Mouse (Mus musculus): Measurements from ENCODE around the gene Tmem232. TPM values are rescaled to one million over a fixed set of nuclear protein-coding genes. Genes with fewer than 3 reads are reported as not detected.

Tmem232 gene
- polyA plus RNA-seq, 1 experiment from 2014 or later, result not detected

- Histone ChIP-seq H3K9me3 (replicated peaks) (no peaks in the 10 kb centered on the region), H3K9ac (no peak overlapping the region), H3K4me2 (no peak overlapping the region), H3K4me1 (replicated peaks) (no peaks in the 10 kb centered on the region), H3K27me3 (no peaks in the 10 kb centered on the region), H3K4me3 (replicated peaks) (no peak overlapping the region), H3K36me3 (replicated peaks) (no peaks in the 10 kb centered on the region), H3K27ac (replicated peaks) (no peak overlapping the region)
- WGBS (ENCODE audit: insufficient replicate concordance), result 39% methylated on average over 3 of the region's 3 CpGs
- ATAC-seq (ENCODE audit: insufficient read depth), result no peak
Observed at GRCm38 (mm10) chr17:65365535-65366254, 174.9 kb downstream of the Tmem232 start.

- 69% methylated on average over 8 of the region's 8 CpGs for WGBS (ENCODE audit: insufficient replicate concordance)
- ATAC-seq (ENCODE audit: insufficient read depth), result no peak
- Histone ChIP-seq H3K9me3 (replicated peaks) (no peaks in the 10 kb centered on the region), H3K4me2 (no peak overlapping the region), H3K4me1 (replicated peaks) (no peaks in the 10 kb centered on the region), H3K9ac (no peak overlapping the region), H3K27me3 (no peaks in the 10 kb centered on the region), H3K36me3 (replicated peaks) (no peaks in the 10 kb centered on the region), H3K4me3 (replicated peaks) (no peak overlapping the region), H3K27ac (replicated peaks) (no peak overlapping the region)
Observed at GRCm38 (mm10) chr17:65351836-65352235, 188.7 kb downstream of the Tmem232 start.

GRCm38 (mm10) chr17:65340016-65340415 is 200.6 kb downstream of the Tmem232 start:
- no peaks in the 10 kb centered on the region for H3K27me3 ChIP-seq
- no peaks in the 10 kb centered on the region for H3K9me3 ChIP-seq (replicated peaks)
- 60% methylated on average over 4 of the region's 4 CpGs for WGBS (ENCODE audit: insufficient replicate concordance)
- ATAC-seq (ENCODE audit: insufficient read depth), result no peak
- H3K36me3 ChIP-seq (replicated peaks), result no peaks in the 10 kb centered on the region
- no peaks in the 10 kb centered on the region for H3K4me1 ChIP-seq (replicated peaks)
- no peak overlapping the region for H3K4me2 ChIP-seq
- no peak overlapping the region for H3K9ac ChIP-seq
- no peak overlapping the region for H3K27ac ChIP-seq (replicated peaks)
- no peak overlapping the region for H3K4me3 ChIP-seq (replicated peaks)

- no peaks in the 10 kb centered on the region for H3K36me3 ChIP-seq (replicated peaks)
- no peaks in the 10 kb centered on the region for H3K9me3 ChIP-seq (replicated peaks)
- no peak overlapping the region for H3K27ac ChIP-seq (replicated peaks)
- 76% methylated on average over 8 of the region's 8 CpGs for WGBS (ENCODE audit: insufficient replicate concordance)
- no peak overlapping the region for H3K9ac ChIP-seq
- no peak for ATAC-seq (ENCODE audit: insufficient read depth)
- no peak overlapping the region for H3K4me2 ChIP-seq
- H3K4me1 ChIP-seq (replicated peaks), result no peaks in the 10 kb centered on the region
- H3K27me3 ChIP-seq, result no peaks in the 10 kb centered on the region
- no peak overlapping the region for H3K4me3 ChIP-seq (replicated peaks)
Observed at GRCm38 (mm10) chr17:65330759-65331158, 209.8 kb downstream of the Tmem232 start.

GRCm38 (mm10) chr17:65325249-65325648 is 215.3 kb downstream of the Tmem232 start:
- no peak overlapping the region for H3K27ac ChIP-seq (replicated peaks)
- H3K4me2 ChIP-seq, result no peak overlapping the region
- H3K36me3 ChIP-seq (replicated peaks), result no peaks in the 10 kb centered on the region
- H3K9me3 ChIP-seq (replicated peaks), result no peaks in the 10 kb centered on the region
- H3K4me3 ChIP-seq (replicated peaks), result no peak overlapping the region
- no peaks in the 10 kb centered on the region for H3K27me3 ChIP-seq
- H3K9ac ChIP-seq, result no peak overlapping the region
- 17% methylated on average over 2 of the region's 2 CpGs for WGBS (ENCODE audit: insufficient replicate concordance)
- H3K4me1 ChIP-seq (replicated peaks), result no peaks in the 10 kb centered on the region
- no peak for ATAC-seq (ENCODE audit: insufficient read depth)

- Histone ChIP-seq H3K4me1 (replicated peaks) (no peaks in the 10 kb centered on the region), H3K27ac (replicated peaks) (no peak overlapping the region), H3K27me3 (no peaks in the 10 kb centered on the region), H3K9ac (no peak overlapping the region), H3K4me2 (no peak overlapping the region), H3K4me3 (replicated peaks) (no peak overlapping the region), H3K36me3 (replicated peaks) (no peaks in the 10 kb centered on the region), H3K9me3 (replicated peaks) (no peaks in the 10 kb centered on the region)
- ATAC-seq (ENCODE audit: insufficient read depth), result no peak
- 63% methylated on average over 6 of the region's 6 CpGs for WGBS (ENCODE audit: insufficient replicate concordance)
Observed at GRCm38 (mm10) chr17:65320623-65321022, 220.0 kb downstream of the Tmem232 start.

GRCm38 (mm10) chr17:65299946-65300345 is 240.6 kb downstream of the Tmem232 start:
- H3K4me2 ChIP-seq, result no peak overlapping the region
- H3K27me3 ChIP-seq, result no peaks in the 10 kb centered on the region
- H3K36me3 ChIP-seq (replicated peaks), result no peaks in the 10 kb centered on the region
- ATAC-seq (ENCODE audit: insufficient read depth), result no peak
- no peaks in the 10 kb centered on the region for H3K9me3 ChIP-seq (replicated peaks)
- H3K4me1 ChIP-seq (replicated peaks), result no peaks in the 10 kb centered on the region
- H3K4me3 ChIP-seq (replicated peaks), result no peak overlapping the region
- H3K9ac ChIP-seq, result no peak overlapping the region
- no peak overlapping the region for H3K27ac ChIP-seq (replicated peaks)

GRCm38 (mm10) chr17:65297831-65298230 is 242.8 kb downstream of the Tmem232 start:
- H3K4me3 ChIP-seq (replicated peaks), result no peak overlapping the region
- no peaks in the 10 kb centered on the region for H3K36me3 ChIP-seq (replicated peaks)
- no peaks in the 10 kb centered on the region for H3K9me3 ChIP-seq (replicated peaks)
- H3K27ac ChIP-seq (replicated peaks), result no peak overlapping the region
- no peak overlapping the region for H3K9ac ChIP-seq
- H3K4me1 ChIP-seq (replicated peaks), result no peaks in the 10 kb centered on the region
- 74% methylated on average over 5 of the region's 5 CpGs for WGBS (ENCODE audit: insufficient replicate concordance)
- no peak overlapping the region for H3K4me2 ChIP-seq
- H3K27me3 ChIP-seq, result no peaks in the 10 kb centered on the region
- ATAC-seq (ENCODE audit: insufficient read depth), result no peak

- Histone ChIP-seq H3K9ac (no peak overlapping the region), H3K27ac (replicated peaks) (no peak overlapping the region), H3K4me2 (no peak overlapping the region), H3K4me3 (replicated peaks) (no peak overlapping the region), H3K36me3 (replicated peaks) (no peaks in the 10 kb centered on the region), H3K9me3 (replicated peaks) (no peaks in the 10 kb centered on the region), H3K27me3 (no peaks in the 10 kb centered on the region), H3K4me1 (replicated peaks) (no peaks in the 10 kb centered on the region)
- ATAC-seq (ENCODE audit: insufficient read depth), result no peak
- 58% methylated on average over 2 of the region's 2 CpGs for WGBS (ENCODE audit: insufficient replicate concordance)
Observed at GRCm38 (mm10) chr17:65252160-65252559, 288.4 kb downstream of the Tmem232 start.

GRCm38 (mm10) chr17:65250261-65250660 is 290.3 kb downstream of the Tmem232 start:
- 76% methylated on average over 8 of the region's 8 CpGs for WGBS (ENCODE audit: insufficient replicate concordance)
- no peak for ATAC-seq (ENCODE audit: insufficient read depth)
- no peak overlapping the region for H3K27ac ChIP-seq (replicated peaks)

GRCm38 (mm10) chr17:65243716-65244115 is 296.9 kb downstream of the Tmem232 start:
- Histone ChIP-seq H3K9ac (no peak overlapping the region), H3K9me3 (replicated peaks) (no peaks in the 10 kb centered on the region), H3K4me3 (replicated peaks) (no peak overlapping the region), H3K4me2 (no peak overlapping the region), H3K36me3 (replicated peaks) (no peaks in the 10 kb centered on the region), H3K27ac (replicated peaks) (no peak overlapping the region), H3K27me3 (no peaks in the 10 kb centered on the region), H3K4me1 (replicated peaks) (no peaks in the 10 kb centered on the region)
- WGBS (ENCODE audit: insufficient replicate concordance), result 70% methylated on average over 5 of the region's 5 CpGs
- no peak for ATAC-seq (ENCODE audit: insufficient read depth)

More at GRCm38 (mm10) chr17:65250261-65250660, 290.3 kb downstream of the Tmem232 start:
- no peaks in the 10 kb centered on the region for H3K36me3 ChIP-seq (replicated peaks)
- no peaks in the 10 kb centered on the region for H3K4me1 ChIP-seq (replicated peaks)
- no peaks in the 10 kb centered on the region for H3K9me3 ChIP-seq (replicated peaks)
- no peak overlapping the region for H3K4me2 ChIP-seq
- H3K9ac ChIP-seq, result no peak overlapping the region
- H3K4me3 ChIP-seq (replicated peaks), result no peak overlapping the region
- H3K27me3 ChIP-seq, result no peaks in the 10 kb centered on the region

GRCm38 (mm10) chr17:65225347-65225916 is 315.1 kb downstream of the Tmem232 start:
- 53% methylated on average over 6 of the region's 6 CpGs for WGBS (ENCODE audit: insufficient replicate concordance)
- no peak overlapping the region for H3K4me3 ChIP-seq (replicated peaks)
- ATAC-seq (ENCODE audit: insufficient read depth), result no peak
- no peaks in the 10 kb centered on the region for H3K27me3 ChIP-seq
- no peaks in the 10 kb centered on the region for H3K36me3 ChIP-seq (replicated peaks)
- no peaks in the 10 kb centered on the region for H3K4me1 ChIP-seq (replicated peaks)
- no peak overlapping the region for H3K27ac ChIP-seq (replicated peaks)
- H3K9ac ChIP-seq, result no peak overlapping the region
- no peak overlapping the region for H3K4me2 ChIP-seq
- 0 out of 2 replicates have a peak, but pooled peaks cover 4% of the 10 kb centered on the region for H3K9me3 ChIP-seq (replicated peaks)

All from liver, embryonic 15.5 days (tissue).